Mouse (Mus musculus) liver, adult 2 months (tissue): ENCODE data around the gene Zbtb24.

Source experiments
- CTCF ChIP-seq: fragments of 200-500 bp; IDR thresholded peaks from 2 replicates; pipeline ENCODE4 v1.5.1; 2011; ENCODE audit warnings: low read depth, low read length, control low read depth
- POLR2A ChIP-seq: fragments of 200-500 bp; IDR thresholded peaks from 2 replicates; pipeline ENCODE4 v1.6.1; 2011; ENCODE audit warnings: low read length, control low read depth; ENCODE audit not compliant: insufficient read depth; ENCODE audit errors: extremely low read depth

DNA sequence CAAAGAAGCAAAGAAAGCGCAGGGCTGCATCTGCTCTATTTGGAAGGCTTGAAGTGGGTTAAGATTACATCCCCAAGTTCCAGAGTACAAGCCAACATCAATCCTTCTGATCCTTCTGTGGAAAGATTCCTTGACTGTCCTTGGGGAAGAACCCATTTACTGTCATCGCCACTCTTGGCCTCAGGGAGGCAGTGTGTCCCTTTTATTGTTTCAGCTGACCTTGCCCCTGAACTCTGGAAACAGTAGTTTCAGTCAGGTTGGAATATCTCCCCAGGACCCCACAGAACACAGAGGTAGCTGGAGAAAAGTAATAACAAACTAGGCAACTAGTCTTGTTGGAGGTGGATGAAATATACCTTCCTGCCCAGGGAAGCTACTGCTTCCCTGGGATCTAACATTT lies 59.0 kb downstream of the Zbtb24 start:
- TF ChIP-seq POLR2A = no peak
- TF ChIP-seq CTCF = peak; percentile 61; the same call in 1 of the 2 replicates
